Mouse (Mus musculus) MEL (cell line): ENCODE results near the gene Evc. TPM values are rescaled to one million over a fixed set of nuclear protein-coding genes. Genes with fewer than 3 reads are reported as not detected.

Experiments
- DNase-seq: peaks from one replicate; pipeline ENCODE4 v3.0.0; 2011; ENCODE audit warnings: low read depth, low spot score
- H3K27ac ChIP-seq: 2 replicates; pipeline ENCODE4 v1.5.1; 2012; ENCODE audit warnings: low read depth, mild to moderate bottlenecking, control low read depth, low read length, moderate library complexity; ENCODE audit not compliant: control insufficient read depth
- H3K27me3 ChIP-seq, 2 experiments: fragments of 150-350 bp in 1 of 2; sonication (generic) in 1 of 2; 2 replicates each; pipeline ENCODE4 v1.6.1; 2012; ENCODE audit warnings: low read length in 2 of 2, mild to moderate bottlenecking in 2 of 2, improper control_type of control experiment in 1 of 2, moderate library complexity in 1 of 2; ENCODE audit not compliant: insufficient read depth in 2 of 2, control insufficient read depth in 1 of 2
- H3K36me3 ChIP-seq, 2 experiments: 2 replicates each; pipeline ENCODE4 v1.6.1; 2012 to 2014; ENCODE audit warnings: low read length in 2 of 2, improper control_type of control experiment in 1 of 2, inconsistent platforms in 1 of 2, mild to moderate bottlenecking in 1 of 2; ENCODE audit not compliant: insufficient read depth in 2 of 2, control insufficient read depth in 1 of 2
- H3K4me1 ChIP-seq, 2 experiments: fragments of 150-350 bp in 1 of 2; sonication (generic) in 1 of 2; 2 replicates each; pipeline ENCODE4 v1.6.1; 2012; ENCODE audit warnings: low read length in 2 of 2, improper control_type of control experiment in 1 of 2, mild to moderate bottlenecking in 1 of 2; ENCODE audit not compliant: insufficient read depth in 2 of 2, control insufficient read depth in 1 of 2
- H3K4me3 ChIP-seq, 2 experiments: fragments of 150-350 bp in 1 of 2; sonication (generic) in 1 of 2; 2 replicates each; pipeline ENCODE4 v1.5.1; 2012; ENCODE audit warnings: low read depth in 2 of 2, low read length in 2 of 2, mild to moderate bottlenecking in 2 of 2, moderate library complexity in 2 of 2, control low read depth in 1 of 2, improper control_type of control experiment in 1 of 2; ENCODE audit not compliant: control insufficient read depth in 1 of 2, insufficient read depth in 1 of 2
- H3K79me2 ChIP-seq: 2 replicates; pipeline ENCODE4 v1.6.1; 2012; ENCODE audit warnings: mild to moderate bottlenecking, low read length, moderate library complexity; ENCODE audit not compliant: control insufficient read depth, poor library complexity, insufficient read depth
- H3K9ac ChIP-seq: 2 replicates; pipeline ENCODE4 v1.6.1; 2012; ENCODE audit warnings: low read depth, mild to moderate bottlenecking, control low read depth, low read length, moderate library complexity; ENCODE audit not compliant: control insufficient read depth, poor library complexity, severe bottlenecking
- H3K9me3 ChIP-seq: fragments of 150-350 bp; sonication (generic); replicated peaks from 2 replicates; pipeline ENCODE4 v1.6.1; 2012; ENCODE audit warnings: mild to moderate bottlenecking, low read length, improper control_type of control experiment, moderate library complexity; ENCODE audit not compliant: insufficient read depth
- BHLHE40 ChIP-seq: IDR thresholded peaks from 2 replicates; pipeline ENCODE4 v1.6.1; 2012; ENCODE audit warnings: low read depth, mild to moderate bottlenecking, inconsistent platforms, low read length, improper control_type of control experiment, borderline replicate concordance
- CHD1 ChIP-seq: IDR thresholded peaks from 2 replicates; pipeline ENCODE4 v1.6.1; 2012; ENCODE audit warnings: low read depth, mild to moderate bottlenecking, inconsistent platforms, low read length, improper control_type of control experiment
- CHD2 ChIP-seq: IDR thresholded peaks from 2 replicates; pipeline ENCODE4 v1.6.1; 2011; ENCODE audit warnings: low read length, improper control_type of control experiment
- EP300 ChIP-seq, 2 experiments: IDR thresholded peaks; 2 replicates each; pipeline ENCODE4 v1.6.1; 2011; ENCODE audit warnings: improper control_type of control experiment in 2 of 2, low read length in 2 of 2, low read depth in 1 of 2, mild to moderate bottlenecking in 1 of 2
- GABPA ChIP-seq: IDR thresholded peaks from 2 replicates; pipeline ENCODE4 v1.6.1; 2012; ENCODE audit warnings: low read depth, mild to moderate bottlenecking, inconsistent platforms, low read length, improper control_type of control experiment, moderate library complexity
- KAT2A ChIP-seq: conservative IDR thresholded peaks from 2 replicates; pipeline ENCODE4 v1.6.1; 2012; ENCODE audit warnings: low read depth, low read length, improper control_type of control experiment, inconsistent platforms
- MAX ChIP-seq: IDR thresholded peaks from 2 replicates; pipeline ENCODE4 v1.6.1; 2011; ENCODE audit warnings: low read length, improper control_type of control experiment
- MYB ChIP-seq: IDR thresholded peaks from 2 replicates; pipeline ENCODE4 v1.6.1; 2011; ENCODE audit warnings: mild to moderate bottlenecking, low read depth, low read length, improper control_type of control experiment
- NELFE ChIP-seq: IDR thresholded peaks from 2 replicates; pipeline ENCODE4 v1.6.1; 2011; ENCODE audit warnings: low read depth, low read length, improper control_type of control experiment
- NRF1 ChIP-seq: IDR thresholded peaks from 2 replicates; pipeline ENCODE4 v1.6.1; 2014; ENCODE audit warnings: low read depth, mild to moderate bottlenecking, inconsistent platforms, low read length, improper control_type of control experiment, moderate library complexity; ENCODE audit not compliant: poor library complexity, insufficient read depth, severe bottlenecking
- POLR2AphosphoS2 ChIP-seq: IDR thresholded peaks from 2 replicates; pipeline ENCODE4 v1.6.1; 2011; ENCODE audit warnings: low read length, improper control_type of control experiment
- RAD21 ChIP-seq: IDR thresholded peaks from 2 replicates; pipeline ENCODE4 v1.6.1; 2011; ENCODE audit warnings: mild to moderate bottlenecking, low read depth, low read length, improper control_type of control experiment
- RCOR1 ChIP-seq: IDR thresholded peaks from 2 replicates; pipeline ENCODE4 v1.6.1; 2012; ENCODE audit warnings: low read depth, mild to moderate bottlenecking, inconsistent platforms, low read length, improper control_type of control experiment
- SMC3 ChIP-seq: IDR thresholded peaks from 2 replicates; pipeline ENCODE4 v1.6.1; 2011; ENCODE audit warnings: low read depth, low read length, improper control_type of control experiment
- TAL1 ChIP-seq: IDR thresholded peaks from 2 replicates; pipeline ENCODE4 v1.6.1; 2012; ENCODE audit warnings: mild to moderate bottlenecking, inconsistent platforms, low read length, moderate library complexity, mixed read lengths
- TBP ChIP-seq: IDR thresholded peaks from 2 replicates; pipeline ENCODE4 v1.8.0; 2011; ENCODE audit warnings: low read depth, low read length, improper control_type of control experiment
- UBTF ChIP-seq: IDR thresholded peaks from 2 replicates; pipeline ENCODE4 v1.6.1; 2012; ENCODE audit warnings: low read depth, mild to moderate bottlenecking, inconsistent platforms, low read length, improper control_type of control experiment, moderate library complexity, borderline replicate concordance; ENCODE audit not compliant: insufficient read depth
- ZKSCAN1 ChIP-seq: IDR thresholded peaks from 2 replicates; pipeline ENCODE4 v1.6.1; 2012; ENCODE audit warnings: low read depth, mild to moderate bottlenecking, inconsistent platforms, low read length, improper control_type of control experiment, moderate library complexity
- ZNF384 ChIP-seq: IDR thresholded peaks from 2 replicates; pipeline ENCODE4 v1.6.1; 2012; ENCODE audit warnings: low read depth, mild to moderate bottlenecking, inconsistent platforms, low read length, improper control_type of control experiment
- polyA plus RNA-seq, 2 experiments: library from polyadenylated mRNA; stranded (reverse) in 1 of 2; unstranded in 1 of 2; fragments of >175 nt in 1 of 2; fragments of >200 nt in 1 of 2; gene quantifications; 2 replicates each; pipeline versions ENCODE4 v1.2.1 to v1.2.4; 2012; ENCODE audit warnings: low replicate concordance in 2 of 2, low read depth in 1 of 2; ENCODE audit not compliant: insufficient read length in 2 of 2, insufficient read depth in 1 of 2, missing spikeins in 1 of 2
- total RNA-seq: library from RNA; depleted of rRNA; stranded (reverse); fragments of 300-350 nt; gene quantifications from 2 replicates; pipeline ENCODE4 v1.2.3, GENCODE M21; 2012

The Evc gene
- total and polyA plus RNA-seq, 3 experiments, result not detected

- Histone ChIP-seq H3K27ac (no peak overlapping the region), H3K4me3 (no peak overlapping the region), H3K9me3 (no peaks in the 10 kb centered on the region), H3K27me3 (no peaks in the 10 kb centered on the region), H3K79me2 (no peaks in the 10 kb centered on the region), H3K4me1 (no peaks in the 10 kb centered on the region), H3K9ac (no peak overlapping the region), H3K36me3 (no peaks in the 10 kb centered on the region)
- DNase-seq, result no peak
- no peak for TF ChIP-seq MAX
- TF ChIP-seq UBTF, result no peak
- no peak for TF ChIP-seq SMC3
- no peak for TF ChIP-seq NELFE
- no peak for TF ChIP-seq EP300 (IDR thresholded peaks at IDR 0.05; ENCODE audit: low read depth in 1 of 2, low read length in 2 of 2)
- TF ChIP-seq ZNF384, result no peak
- no peak for TF ChIP-seq MYB
- no peak for TF ChIP-seq RAD21
- TF ChIP-seq TBP, result no peak
- no peak for TF ChIP-seq POLR2AphosphoS2
- TF ChIP-seq CHD1, result no peak
- TF ChIP-seq KAT2A, result no peak
- TF ChIP-seq GABPA, result no peak
- TF ChIP-seq ZKSCAN1, result no peak
- TF ChIP-seq BHLHE40, result no peak
These were observed 32.1 kb upstream of the Evc start for GRCm38 (mm10) chr5:37368796-37369195.

GRCm38 (mm10) chr5:37365751-37366150 lies 29.1 kb upstream of the Evc start:
- Histone ChIP-seq H3K4me1 (no peaks in the 10 kb centered on the region), H3K27me3 (no peaks in the 10 kb centered on the region), H3K27ac (no peak overlapping the region), H3K9ac (no peak overlapping the region), H3K36me3 (no peaks in the 10 kb centered on the region), H3K79me2 (no peaks in the 10 kb centered on the region), H3K9me3 (no peaks in the 10 kb centered on the region), H3K4me3 (no peak overlapping the region)
- TF ChIP-seq ZKSCAN1 (no peak), TAL1 (no peak), NRF1 (no peak), KAT2A (no peak), RCOR1 (no peak), GABPA (no peak), CHD1 (no peak), NELFE (no peak), MYB (no peak), POLR2AphosphoS2 (no peak), ZNF384 (no peak), UBTF (no peak), CHD2 (no peak)
- no peak for DNase-seq
